22 mouse cellular contexts compared by ENCODE assay signal in the genomic region with DNA sequence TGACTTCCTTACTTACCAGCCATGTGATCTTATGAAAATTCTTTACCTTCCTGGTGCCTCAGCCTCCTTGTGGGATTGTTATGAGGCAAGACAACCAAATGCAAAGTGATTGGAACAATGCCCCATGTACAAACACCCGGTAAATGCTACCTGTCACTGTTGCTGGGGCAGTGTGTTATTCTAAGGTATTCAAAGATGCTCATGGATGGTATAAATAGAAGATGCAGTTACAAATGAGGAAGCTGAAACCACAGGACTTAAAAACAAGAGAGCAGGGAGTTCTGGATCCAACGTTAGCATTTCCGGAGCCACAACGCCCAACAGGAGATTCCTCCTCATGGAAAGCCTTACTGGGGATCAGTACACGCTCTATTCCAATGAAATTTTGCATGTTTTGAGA.
"Had no signal": no experiment of that assay in that cellular context is flagged by ENCODE, and none has a peak within 500 bp of the region (broad histone marks: within the 10 kb centered on the region; RNA-seq: fewer than 3 reads in every experiment).

No protein-coding gene starts in this region.

- ATAC-seq: hindbrain, postnatal 0 days; intestine, embryonic 16.5 days had no signal

- H3K36me3 ChIP-seq: heart, embryonic 10.5 days; heart, embryonic 12.5 days; hindbrain, embryonic 10.5 days; hindbrain, embryonic 12.5 days; hindbrain, embryonic 15.5 days; kidney, embryonic 15.5 days; limb, embryonic 10.5 days; limb, embryonic 12.5 days had no signal

- DNase-seq: gastrocnemius, postnatal 14 days; gastrocnemius, postnatal 36 days; heart, adult 18-20 months; heart, postnatal 10 days; heart, postnatal 4 days; kidney, adult 11 months; kidney, adult 2 months; kidney, adult 9 months; kidney, postnatal 14 days; kidney, postnatal 36 days; liver had no signal

- H3K27me3 ChIP-seq: heart, embryonic 12.5 days; hindbrain, embryonic 12.5 days; hindbrain, embryonic 15.5 days; kidney, embryonic 15.5 days; limb, embryonic 12.5 days had no signal

- H3K4me3 ChIP-seq: heart, embryonic 10.5 days; heart, embryonic 12.5 days; hindbrain, embryonic 10.5 days; hindbrain, embryonic 12.5 days; hindbrain, embryonic 15.5 days; kidney, embryonic 15.5 days; left cerebral cortex, adult 2 months; limb, embryonic 10.5 days; limb, embryonic 12.5 days had no signal

- H3K4me1 ChIP-seq: hindbrain, embryonic 10.5 days; hindbrain, embryonic 12.5 days; hindbrain, embryonic 15.5 days; kidney, embryonic 15.5 days; limb, embryonic 10.5 days; limb, embryonic 12.5 days had no signal
